Mouse (Mus musculus): Measurements from ENCODE around the gene Gjd3. TPM values are rescaled to one million over a fixed set of nuclear protein-coding genes. Genes with fewer than 3 reads are reported as not detected.

Gjd3 gene
- polyA plus RNA-seq, 1 experiment: 2.9 TPM

DNA sequence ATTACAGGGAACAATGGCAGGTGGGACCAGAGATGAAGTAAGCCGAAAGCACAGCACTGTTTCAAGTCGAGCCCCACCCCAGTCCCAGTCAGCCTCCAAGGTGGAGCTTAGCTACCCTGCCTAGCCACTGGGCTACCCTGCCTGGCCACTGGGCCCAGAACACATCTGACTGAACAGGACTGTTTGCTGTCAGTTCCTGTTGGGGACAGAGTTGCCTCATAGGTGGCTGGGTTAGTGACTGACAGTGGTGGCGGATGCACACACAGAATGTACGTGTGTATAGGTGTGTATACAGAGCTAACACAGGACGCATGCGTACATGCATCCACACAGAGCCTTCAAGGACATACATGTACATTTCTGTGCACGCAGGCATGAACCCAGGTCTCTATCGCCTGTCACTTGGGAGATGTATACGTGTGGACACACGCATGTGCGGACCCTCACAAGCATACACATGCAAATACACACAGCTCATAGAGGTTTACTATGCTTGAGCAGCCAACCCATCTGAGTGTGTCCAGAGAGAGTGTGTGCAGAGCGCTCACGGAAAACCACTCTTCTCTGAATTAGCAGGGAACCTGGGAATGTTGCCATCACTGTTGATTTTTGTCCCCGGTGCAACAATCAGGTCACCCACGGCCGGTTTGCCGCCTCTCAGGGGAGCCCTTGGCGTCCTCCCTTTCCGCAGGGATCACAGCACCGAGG, 1.4 kb downstream of the Gjd3 start:
- DNase-seq (ENCODE audit: extremely low spot score in 1 of 2, low spot score in 1 of 2): no peak

DNA sequence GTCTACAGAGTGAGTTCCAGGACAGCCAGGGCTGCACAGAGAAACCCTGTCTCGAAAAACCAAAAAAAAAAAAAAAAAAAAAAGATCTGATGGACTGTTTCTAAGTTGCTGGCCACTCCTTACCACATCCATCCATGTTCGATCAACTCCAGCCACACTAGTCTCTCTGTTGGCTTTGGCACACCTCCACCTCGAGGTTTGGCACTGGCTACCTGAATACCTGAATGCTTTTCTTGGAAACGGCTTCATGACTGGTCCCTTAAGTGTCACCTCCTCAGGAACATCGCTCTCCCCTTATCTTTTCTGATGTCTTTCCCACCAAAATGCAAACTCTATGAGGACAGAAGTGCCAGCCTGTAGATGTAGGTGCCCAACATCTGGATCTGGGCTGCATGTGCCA, 3.5 kb downstream of the Gjd3 start:
- DNase-seq (ENCODE audit: extremely low spot score in 1 of 2, low spot score in 1 of 2): no peak

DNA sequence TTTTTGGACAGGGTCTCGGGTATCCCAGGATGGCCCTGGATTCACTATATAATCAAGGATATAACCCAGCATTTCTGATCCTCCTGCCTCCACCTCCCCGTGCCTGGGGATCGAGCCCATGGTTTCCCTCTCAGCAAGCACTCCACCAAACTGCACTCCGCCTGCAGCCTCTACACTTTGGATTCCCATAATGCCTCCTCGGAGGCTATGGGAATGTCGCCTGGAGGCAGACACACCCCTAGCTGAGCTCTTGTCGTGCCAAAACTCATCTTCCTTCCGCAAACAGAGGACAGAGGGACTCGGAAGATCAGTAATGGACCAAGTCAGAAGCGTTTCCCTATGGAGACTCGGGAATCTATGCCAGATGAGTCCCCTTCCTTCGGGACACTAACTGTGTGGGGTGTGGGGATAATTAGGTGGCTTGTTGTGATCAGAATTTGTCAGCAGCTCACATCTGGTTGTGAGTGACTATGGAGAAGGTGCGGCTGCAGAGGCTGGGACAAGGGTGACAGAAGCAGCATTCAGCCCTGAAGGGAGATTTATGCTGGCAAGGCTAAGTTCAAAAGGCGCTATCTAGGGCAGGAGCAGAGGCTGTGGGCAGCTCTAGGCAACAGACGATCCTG, 4.2 kb downstream of the Gjd3 start:
- no peak for DNase-seq (ENCODE audit: extremely low spot score in 1 of 2, low spot score in 1 of 2)

DNA sequence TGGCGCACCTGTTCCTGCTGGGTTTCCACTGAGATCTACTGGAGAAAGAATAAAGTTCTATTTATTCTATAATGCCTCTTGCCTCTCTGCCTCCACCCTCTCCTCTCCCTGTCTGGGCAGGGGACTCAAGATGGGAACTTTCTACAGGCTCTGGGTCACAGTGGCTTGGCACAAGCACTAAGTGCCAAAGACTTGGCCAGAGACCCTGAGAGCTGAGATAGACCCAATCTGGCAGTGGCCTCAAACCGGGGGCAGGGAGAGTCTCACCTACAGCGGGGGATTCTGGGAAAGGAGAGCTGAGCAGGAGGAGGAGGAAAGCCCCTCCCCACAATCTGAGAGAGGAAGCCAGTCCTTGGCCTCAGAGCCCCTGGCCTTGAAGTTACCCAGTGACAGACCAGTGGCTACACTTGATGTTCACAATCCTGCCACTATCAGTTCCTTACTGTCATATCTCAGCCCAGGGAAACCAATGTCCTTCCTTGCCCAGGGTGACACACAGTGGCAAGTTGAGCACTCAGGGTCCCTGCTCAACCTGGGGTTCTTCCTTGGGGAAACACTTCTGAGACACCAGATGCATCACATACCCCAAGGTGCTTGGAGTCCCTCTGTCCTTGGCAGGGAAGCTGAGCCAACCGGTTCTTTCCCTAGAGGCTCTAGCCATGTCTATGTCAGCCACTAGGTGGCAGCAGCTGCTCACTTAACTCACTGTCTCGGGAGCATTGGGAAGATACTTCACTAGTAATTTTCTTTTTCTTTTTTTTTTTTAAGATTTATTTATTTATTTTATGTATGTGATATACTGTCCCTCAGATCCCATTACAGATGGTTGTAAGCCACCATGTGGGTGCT, 7.7 kb downstream of the Gjd3 start:
- DNase-seq (ENCODE audit: extremely low spot score in 1 of 2, low spot score in 1 of 2): peak in 1 of 2 experiments; percentile 94

DNA sequence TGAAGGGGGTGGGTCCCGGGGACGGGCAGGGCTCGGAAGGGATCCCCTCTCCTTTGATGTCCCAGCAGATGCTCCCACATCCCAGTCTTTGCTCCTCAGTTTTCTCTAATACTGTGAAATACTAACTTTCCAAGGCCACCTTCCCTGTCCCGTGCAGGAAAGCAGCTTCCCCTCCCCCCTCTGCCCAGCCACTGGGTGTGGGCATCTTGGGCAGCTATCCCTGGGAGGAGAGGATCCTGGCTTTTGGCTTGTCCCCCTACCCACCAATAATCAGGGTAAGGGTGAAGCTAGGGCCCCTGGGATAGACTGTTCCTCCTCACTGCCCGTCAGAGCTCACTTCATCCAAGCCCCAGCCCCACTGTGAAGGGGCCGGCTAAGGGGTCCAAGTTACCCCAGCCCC, 8.6 kb downstream of the Gjd3 start:
- DNase-seq (ENCODE audit: extremely low spot score in 1 of 2, low spot score in 1 of 2): no peak

DNA sequence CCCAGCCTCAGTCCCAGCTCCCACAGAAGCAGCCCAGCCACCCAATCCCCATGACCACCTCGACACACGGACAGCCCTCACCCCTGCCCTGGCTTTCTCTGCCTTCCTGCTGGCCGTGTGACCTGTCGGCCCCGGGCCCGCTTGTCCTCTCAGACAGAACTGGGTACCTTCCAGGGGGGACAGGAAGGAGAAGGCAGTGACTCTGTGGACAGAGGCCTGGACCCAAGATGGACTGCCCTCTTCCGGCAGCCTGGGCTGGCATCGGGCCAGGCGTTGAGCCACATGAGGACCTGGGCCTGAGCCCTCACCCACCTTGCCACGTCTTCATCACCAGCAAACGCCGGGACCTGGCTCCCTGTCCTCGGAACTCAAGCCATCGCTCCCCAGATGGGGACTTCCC, 9.2 kb downstream of the Gjd3 start:
- DNase-seq (ENCODE audit: extremely low spot score in 1 of 2, low spot score in 1 of 2): no peak

DNA sequence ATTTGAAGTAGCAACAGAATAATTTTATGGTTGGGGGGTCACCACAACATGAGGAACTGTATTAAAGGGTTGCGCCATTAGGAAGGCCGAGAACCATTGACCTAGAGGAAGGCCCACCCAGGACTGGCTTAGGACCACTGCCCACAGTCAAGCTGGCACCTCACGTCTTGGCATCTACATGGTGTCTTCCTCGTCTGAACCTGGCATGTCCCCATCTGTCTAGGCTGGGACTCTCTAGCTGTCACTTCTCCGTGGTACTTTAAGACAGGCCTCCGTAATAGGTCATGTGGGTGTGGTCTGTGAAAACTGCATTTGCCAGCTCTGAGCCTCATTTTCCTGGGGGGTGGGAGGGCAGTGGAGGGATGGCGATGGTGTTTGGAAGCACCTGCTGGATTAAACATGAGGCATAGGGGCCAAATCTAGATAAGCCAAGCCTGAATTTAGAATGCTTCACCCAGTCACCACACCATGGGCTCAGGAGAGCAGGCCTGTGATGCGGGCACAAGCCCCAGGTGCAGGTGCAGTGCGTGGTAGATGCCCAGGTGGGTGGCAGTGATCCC, 9.9 kb downstream of the Gjd3 start:
- no peak for DNase-seq (ENCODE audit: extremely low spot score in 1 of 2, low spot score in 1 of 2)

DNA sequence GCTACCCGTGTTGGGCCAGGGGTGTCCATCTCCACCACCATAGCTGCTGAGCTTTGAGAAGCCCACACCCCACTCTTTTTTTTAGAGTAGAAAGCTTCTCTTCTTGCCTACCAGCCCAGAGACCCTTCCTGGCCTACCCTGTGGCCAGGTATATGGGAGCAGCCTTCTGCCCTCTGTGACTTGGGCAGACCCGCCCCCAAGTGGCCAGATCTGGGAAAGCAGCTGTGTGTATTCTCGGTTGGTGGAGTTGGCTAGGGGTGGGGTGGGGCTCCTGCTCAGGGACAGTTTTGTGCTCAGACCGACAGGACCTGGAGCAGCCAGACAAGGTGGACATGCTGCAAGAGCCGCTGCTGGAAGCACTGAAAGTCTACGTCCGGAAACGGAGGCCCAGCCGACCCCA, 10.6 kb downstream of the Gjd3 start:
- peak in 1 of 2 experiments; percentile 92 for DNase-seq (ENCODE audit: extremely low spot score in 1 of 2, low spot score in 1 of 2)

DNA sequence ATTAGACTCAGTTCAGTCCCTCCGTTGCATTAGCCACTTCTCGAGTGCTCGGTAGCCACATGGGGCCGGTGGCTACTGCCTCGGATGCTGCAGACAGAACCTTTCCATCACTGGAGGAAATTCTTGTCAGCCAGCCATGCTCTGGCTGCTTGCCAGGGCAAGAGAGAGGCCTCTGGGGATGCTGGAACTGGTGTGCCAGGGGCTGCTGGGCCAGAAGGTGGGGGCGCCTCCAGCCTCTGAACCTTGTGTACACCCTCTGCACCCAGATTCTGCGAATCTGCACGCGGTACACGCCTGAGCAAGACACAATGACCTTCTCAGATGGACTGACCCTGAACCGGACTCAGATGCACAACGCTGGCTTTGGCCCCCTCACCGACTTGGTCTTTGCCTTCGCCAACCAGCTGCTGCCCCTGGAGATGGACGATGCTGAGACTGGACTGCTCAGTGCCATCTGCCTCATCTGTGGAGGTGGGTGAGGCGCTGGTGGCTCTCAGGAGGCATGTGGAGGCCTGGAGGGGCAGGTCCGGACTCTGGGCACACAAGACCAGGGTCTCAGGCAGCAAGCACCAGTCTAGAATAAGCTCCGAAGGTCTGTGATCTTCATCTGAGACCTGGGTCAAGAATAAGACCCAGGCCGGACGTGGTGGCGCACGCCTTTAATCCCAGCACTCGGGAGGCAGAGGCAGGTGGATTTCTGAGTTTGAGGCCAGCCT, 11.3 kb downstream of the Gjd3 start:
- peak in 1 of 2 experiments; percentile 50 for DNase-seq (ENCODE audit: extremely low spot score in 1 of 2, low spot score in 1 of 2)

DNA sequence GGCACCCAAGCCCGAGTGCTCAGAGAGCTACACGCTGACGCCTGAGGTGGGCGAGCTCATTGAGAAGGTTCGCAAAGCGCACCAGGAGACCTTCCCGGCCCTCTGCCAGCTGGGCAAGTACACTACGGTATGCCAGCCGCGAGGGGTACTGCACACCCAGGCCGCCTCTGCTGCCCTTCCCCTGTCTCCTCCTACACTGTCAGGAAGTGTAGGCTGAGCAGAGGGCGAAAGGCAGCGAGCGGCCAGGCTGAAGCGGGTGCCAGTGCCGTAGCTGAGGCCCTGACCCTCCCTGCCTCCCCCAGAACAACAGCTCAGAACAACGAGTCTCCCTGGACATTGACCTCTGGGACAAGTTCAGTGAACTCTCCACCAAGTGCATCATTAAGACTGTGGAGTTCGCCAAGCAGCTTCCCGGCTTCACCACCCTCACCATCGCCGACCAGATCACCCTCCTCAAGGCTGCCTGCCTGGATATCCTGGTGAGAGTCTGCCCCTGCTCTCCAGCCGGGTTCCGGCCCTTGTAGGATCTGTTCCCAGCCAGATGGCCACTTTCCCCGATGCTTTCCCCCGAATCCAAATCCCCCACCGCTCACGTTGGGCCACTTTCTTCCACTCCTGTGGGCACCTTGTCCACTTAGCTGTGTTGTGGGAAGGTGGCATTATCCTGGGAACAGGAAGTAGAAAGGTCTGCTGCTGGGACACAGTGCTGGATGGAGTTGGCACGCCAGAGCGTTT, 12.5 kb downstream of the Gjd3 start:
- no peak for DNase-seq (ENCODE audit: extremely low spot score in 1 of 2, low spot score in 1 of 2)

DNA sequence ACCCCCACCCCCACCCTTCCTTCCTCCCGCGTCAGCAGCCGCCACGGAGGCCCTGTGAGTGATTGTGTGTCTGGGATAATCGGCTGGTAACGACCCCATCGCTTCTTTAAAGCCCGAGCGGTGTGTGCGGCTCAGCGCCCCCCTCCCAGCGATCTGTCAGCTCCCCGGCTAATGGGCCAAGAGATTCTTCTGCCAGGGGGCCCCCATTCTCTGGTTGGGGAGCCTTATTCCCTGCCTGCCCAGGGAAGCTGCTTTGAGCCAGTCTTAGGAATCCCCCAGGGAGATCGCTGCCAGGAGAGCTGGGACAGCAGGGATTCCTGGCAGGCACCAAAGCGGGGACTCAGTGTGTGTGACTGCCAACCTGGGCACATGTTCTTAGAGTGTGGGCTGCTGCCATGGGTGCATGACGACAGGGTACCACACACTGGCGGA, 13.3 kb downstream of the Gjd3 start:
- DNase-seq (ENCODE audit: extremely low spot score in 1 of 2, low spot score in 1 of 2): peak; percentile 69 to 77

DNA sequence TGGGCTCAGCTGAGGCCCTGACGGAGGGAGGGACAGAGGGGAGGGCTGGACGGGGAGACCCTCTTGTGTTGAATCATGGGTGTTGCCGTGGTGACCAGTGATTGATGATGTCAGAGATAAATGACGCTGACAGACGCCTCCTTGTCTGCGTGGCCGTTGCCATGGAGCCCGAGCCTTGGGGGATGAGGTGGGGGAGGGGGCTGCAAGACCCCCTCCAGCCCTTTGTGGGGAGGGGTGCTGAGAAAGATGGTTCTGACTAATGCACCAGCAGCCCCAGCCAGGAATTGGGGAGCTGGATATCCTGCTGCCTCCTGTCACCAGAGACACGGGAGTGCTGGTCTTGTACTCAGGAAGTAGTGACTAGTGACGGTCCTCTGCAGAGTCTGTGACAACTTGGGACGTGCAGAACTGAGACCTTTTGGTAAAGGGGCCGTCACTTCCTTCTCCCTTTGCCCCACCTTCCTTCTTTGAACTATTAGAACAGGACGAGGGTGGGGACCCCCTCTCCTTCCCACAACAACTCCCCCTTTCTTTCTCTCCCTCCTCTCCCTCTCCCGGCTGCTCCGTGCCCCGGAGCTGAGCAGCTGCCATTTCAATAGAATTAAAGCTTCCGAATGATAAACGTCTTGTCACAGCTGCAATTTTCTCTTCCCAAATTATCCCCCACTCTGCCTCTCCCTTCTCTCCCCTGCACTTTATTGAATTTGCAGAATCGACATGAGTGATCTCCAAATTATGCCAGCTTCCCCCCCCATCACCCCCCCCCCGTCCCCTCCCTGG, 13.9 kb downstream of the Gjd3 start:
- no peak for DNase-seq (ENCODE audit: extremely low spot score in 1 of 2, low spot score in 1 of 2)

DNA sequence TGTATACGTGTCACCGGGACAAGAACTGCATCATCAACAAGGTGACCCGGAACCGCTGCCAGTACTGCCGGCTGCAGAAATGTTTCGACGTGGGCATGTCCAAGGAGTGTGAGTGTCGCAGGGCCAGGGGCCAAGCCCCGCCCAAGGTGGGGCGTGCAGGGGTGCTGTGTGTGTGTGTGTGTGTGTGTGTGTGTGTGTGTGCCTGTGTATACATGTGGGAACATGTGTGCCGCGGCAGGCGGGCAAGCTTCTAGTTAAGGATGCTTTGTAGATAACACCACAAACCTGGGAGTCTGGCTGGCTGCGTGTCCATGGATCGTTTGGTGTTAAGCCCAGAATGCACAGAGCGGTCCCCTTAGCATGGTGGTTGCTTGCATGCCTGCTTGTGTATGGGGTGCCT, 14.7 kb downstream of the Gjd3 start:
- no peak for DNase-seq (ENCODE audit: extremely low spot score in 1 of 2, low spot score in 1 of 2)

DNA sequence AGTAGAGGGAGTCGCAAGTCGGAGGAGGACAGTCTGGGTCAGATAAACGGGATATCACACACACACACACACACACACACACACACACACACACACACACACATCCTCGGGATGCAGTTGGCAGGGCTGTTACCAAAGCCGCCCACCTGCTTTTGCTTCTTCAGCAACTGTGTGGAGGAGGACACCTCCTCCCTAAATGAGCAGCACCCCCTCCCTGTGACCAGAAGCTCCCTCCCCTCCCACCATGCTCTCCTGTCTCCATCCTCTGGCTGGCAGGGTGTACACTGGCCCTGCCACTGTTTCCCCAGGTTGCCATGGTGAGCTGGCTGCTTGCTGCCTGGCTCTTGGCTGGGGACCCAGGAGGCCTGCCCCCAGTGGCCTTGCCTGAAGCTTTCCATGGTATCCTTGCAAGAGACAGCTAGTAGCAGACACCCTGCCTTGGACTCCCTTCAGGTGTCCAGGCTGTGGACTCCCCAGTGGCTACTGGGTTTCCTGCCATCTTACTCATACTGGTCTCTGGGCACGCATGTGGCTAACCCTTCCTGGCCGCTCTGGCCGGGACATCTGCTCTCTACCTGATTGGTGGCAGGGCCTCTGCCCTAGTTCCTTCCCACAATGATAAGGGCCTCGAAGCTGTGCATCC, 16.2 kb downstream of the Gjd3 start:
- DNase-seq (ENCODE audit: extremely low spot score in 1 of 2, low spot score in 1 of 2): peak; percentile 67 to 70

DNA sequence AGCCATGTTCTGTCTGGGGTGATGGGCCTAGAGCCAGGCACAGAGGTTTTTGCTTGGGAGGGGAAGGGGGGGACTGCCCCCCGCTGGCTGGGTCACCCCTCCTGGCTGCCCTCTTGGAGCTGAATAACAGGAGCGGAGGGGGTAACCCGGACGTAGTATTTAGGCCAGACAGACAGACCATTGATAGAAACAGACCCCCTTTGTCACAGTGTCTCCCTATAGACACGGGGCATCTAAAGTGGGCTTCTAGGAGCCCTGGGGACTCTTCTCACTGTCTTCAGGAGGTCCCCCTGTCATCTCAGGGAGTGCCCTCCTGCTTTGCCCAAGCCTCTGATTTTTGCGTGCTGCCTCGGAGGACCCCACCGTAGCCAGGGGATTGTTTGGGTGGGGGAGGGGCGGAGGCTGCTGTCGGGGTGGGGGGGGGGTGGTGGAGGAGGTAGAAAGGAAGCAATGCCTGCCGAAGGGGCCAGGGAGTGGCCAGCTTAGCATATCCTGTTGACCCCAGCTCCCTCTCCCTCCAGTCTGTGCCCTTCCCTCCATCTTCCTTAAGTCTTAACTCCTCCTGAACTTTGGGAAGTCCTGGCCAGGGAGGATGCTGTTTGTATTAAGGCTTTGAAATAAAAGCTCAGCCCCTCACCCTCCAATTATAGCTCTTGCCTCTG, 17.3 kb downstream of the Gjd3 start:
- DNase-seq (ENCODE audit: extremely low spot score in 1 of 2, low spot score in 1 of 2): no peak

DNA sequence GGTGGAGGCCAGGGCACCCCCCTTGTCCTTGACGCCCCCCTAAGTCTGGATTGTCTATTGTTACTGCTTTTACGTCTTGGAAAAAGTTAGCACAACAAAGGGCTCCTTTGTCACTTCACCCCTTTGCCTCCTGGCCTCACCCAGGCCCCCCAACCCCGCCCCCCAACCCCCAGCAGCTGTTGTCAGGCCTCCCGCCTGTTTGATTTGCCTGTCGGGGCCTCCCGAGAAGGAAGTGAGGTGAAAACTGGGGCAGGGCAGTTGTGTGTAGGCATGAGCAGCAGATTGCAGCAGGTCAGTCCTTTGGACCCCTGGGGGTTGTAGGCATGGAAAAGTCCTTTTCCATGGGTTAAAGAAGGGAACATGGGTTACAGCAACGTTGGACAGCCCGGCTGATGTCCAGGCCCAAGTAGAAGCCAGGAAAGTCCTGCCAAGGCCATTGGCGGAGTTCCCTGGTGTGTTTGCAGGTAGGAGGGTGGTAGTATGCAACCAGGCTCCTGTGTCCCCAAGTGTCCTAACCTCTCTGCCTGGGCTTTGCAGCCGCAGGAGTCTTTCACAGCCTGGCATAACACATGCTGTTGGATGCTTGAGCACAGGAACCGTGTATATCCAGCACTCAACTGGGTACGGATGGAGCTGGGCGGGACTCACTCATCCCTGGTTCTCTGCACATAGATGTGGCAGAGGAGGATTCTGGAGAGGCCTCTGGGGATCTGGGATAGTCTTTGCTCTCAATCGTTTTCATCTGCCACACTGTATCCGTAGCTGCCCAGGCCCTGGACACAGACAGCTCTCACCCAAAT, 18.0 kb downstream of the Gjd3 start:
- no peak for DNase-seq (ENCODE audit: extremely low spot score in 1 of 2, low spot score in 1 of 2)

DNA sequence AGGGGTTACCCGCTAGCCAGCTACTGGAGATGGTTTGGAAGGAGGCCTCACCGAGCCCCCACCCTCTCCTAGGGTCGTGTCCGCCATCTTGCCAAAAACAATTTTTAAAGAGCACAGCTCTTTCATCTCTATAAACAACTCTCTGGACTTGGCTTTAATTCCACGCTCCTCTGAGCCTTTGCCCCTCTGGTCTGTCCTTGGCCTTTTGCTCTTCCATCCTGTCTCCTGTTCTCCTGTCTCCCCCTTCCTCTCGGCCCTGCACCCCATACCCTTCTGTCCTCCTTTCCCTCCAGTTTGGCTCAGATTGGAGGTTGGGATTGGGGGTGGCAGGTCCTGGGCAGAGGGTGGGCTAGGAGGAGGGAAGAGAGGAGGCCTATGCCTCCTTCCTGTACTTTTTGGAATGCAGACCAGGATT, 18.6 kb downstream of the Gjd3 start:
- DNase-seq (ENCODE audit: extremely low spot score in 1 of 2, low spot score in 1 of 2): no peak
